Mouse (Mus musculus): ENCODE data around the gene Il4i1.
A peak's percentile ranks its signal among the peaks of the same experiment; 100 is the strongest.

- TF ChIP-seq POLR2A (IDR thresholded peaks at IDR 0.05; ENCODE audit: extremely low read depth, insufficient read depth, low read length) (peak; percentile 48), CTCF (IDR thresholded peaks at IDR 0.05; ENCODE audit: extremely low read depth, insufficient read depth, low read length) (no peak)
These were observed 38.3 kb downstream of the Il4i1 start for GRCm38 (mm10) chr7:44854356-44855031.
